Mouse (Mus musculus) cerebellum, postnatal 4 days (tissue): Measurements from ENCODE around the gene Ppp5c.

Experiments used
- DNase-seq, 2 experiments: peaks; one replicate each; pipeline ENCODE4 v3.0.0; 2022; ENCODE audit warnings: low spot score in 2 of 2, mixed read lengths in 1 of 2

Ppp5c gene

GRCm38 (mm10) chr7:16982859-16983568 lies 44.7 kb downstream of the Ppp5c start, which contains the start of gene Gm42372:
Gene Gm42372, plus strand, starts transcription at chr7:16983086.
- DNase-seq, result peak; percentile 72 to 78

- DNase-seq, result no peak
Observed at GRCm38 (mm10) chr7:16980348-16980747, 47.4 kb downstream of the Ppp5c start.

- DNase-seq, result no peak
Observed at GRCm38 (mm10) chr7:16978593-16978992, 49.1 kb downstream of the Ppp5c start.

GRCm38 (mm10) chr7:16978173-16978572 lies 49.6 kb downstream of the Ppp5c start:
- no peak for DNase-seq

GRCm38 (mm10) chr7:16976298-16976697 lies 51.4 kb downstream of the Ppp5c start:
- no peak for DNase-seq

- peak in 1 of 2 experiments; percentile 34 for DNase-seq
Observed at GRCm38 (mm10) chr7:16974018-16974417, 53.7 kb downstream of the Ppp5c start.

GRCm38 (mm10) chr7:16971160-16971559 lies 56.6 kb downstream of the Ppp5c start:
- DNase-seq, result no peak

GRCm38 (mm10) chr7:16968414-16968813 lies 59.3 kb downstream of the Ppp5c start:
- DNase-seq, result no peak

GRCm38 (mm10) chr7:16961678-16962077 lies 66.0 kb downstream of the Ppp5c start:
- DNase-seq, result no peak

GRCm38 (mm10) chr7:16959539-16960187 lies 68.1 kb downstream of the Ppp5c start, which contains the start of gene Pnmal1:
Gene Pnmal1, plus strand, starts transcription at chr7:16959679.
- DNase-seq, result peak; percentile 76 to 90

GRCm38 (mm10) chr7:16956410-16957265 lies 71.1 kb downstream of the Ppp5c start:
- no peak for DNase-seq

- no peak for DNase-seq
Observed at GRCm38 (mm10) chr7:16955712-16956111, 72.0 kb downstream of the Ppp5c start.
